Comparison of ENCODE assay signal across 8 mouse cellular contexts in genomic region chr4:53159767-53160166, GRCm38 (mm10). TPM values are rescaled to one million over a fixed set of nuclear protein-coding genes. Genes with fewer than 3 reads are reported as not detected.
DNase-seq lines count a peak whose midpoint lies in the region; ATAC-seq and TF ChIP-seq lines count a peak whose summit lies in the region.

Abca1 (minus strand) TSS chr4:53159895.

- intact Hi-C loops in heart, postnatal 25 days (cut with DNase I), result loop anchor here (1.0 to 2.0 kb wide), 4 partner anchors 36 to 195 kb away; no protein-coding TSS in a partner anchor

- TF ChIP-seq EP300 in liver, postnatal 0 days (IDR thresholded peaks at IDR 0.05; ENCODE audit: low read depth), result peak; percentile 48; the same call in 1 of the 2 replicates

- peak within 1 kb of the TSS; percentile 65 for H3K4me3 ChIP-seq in forebrain, embryonic 16.5 days (replicated peaks; ENCODE audit: low read length)
- peak within 1 kb of the TSS; percentile 78 for H3K4me3 ChIP-seq in liver, postnatal 0 days (ENCODE audit: low read depth, low read length)
- H3K4me3 ChIP-seq in neural tube, embryonic 13.5 days, result peak within 1 kb of the TSS; percentile 66

- H3K27ac ChIP-seq in forebrain, embryonic 16.5 days (ENCODE audit: low read length), result peak within 1 kb of the TSS; percentile 33
- peak within 1 kb of the TSS; percentile 93 for H3K27ac ChIP-seq in liver, postnatal 0 days (ENCODE audit: low read depth)
- peak within 1 kb of the TSS; percentile 68 for H3K27ac ChIP-seq in neural tube, embryonic 13.5 days (replicated peaks)

- no peaks in the 10 kb centered on the region for H3K9me3 ChIP-seq in forebrain, embryonic 16.5 days (ENCODE audit: control insufficient read depth, low read length)
- no peaks in the 10 kb centered on the region for H3K9me3 ChIP-seq in liver, postnatal 0 days (ENCODE audit: low read length)
- no peaks in the 10 kb centered on the region for H3K9me3 ChIP-seq in neural tube, embryonic 13.5 days

- under 1% methylated on average over 37 of the region's 37 CpGs for whole genome bisulfite sequencing in forebrain, embryonic 16.5 days
- 1% methylated on average over 37 of the region's 37 CpGs for WGBS in liver, postnatal 0 days (ENCODE audit: insufficient replicate concordance)
- under 1% methylated on average over 37 of the region's 37 CpGs for WGBS in neural tube, embryonic 13.5 days

- H3K9ac ChIP-seq in forebrain, embryonic 16.5 days (replicated peaks; ENCODE audit: low read depth, low read length), result peak within 1 kb of the TSS; percentile 52
- H3K9ac ChIP-seq in liver, postnatal 0 days (replicated peaks), result peak within 1 kb of the TSS; percentile 85
- peak within 1 kb of the TSS; percentile 77 for H3K9ac ChIP-seq in neural tube, embryonic 13.5 days

- no peaks in the 10 kb centered on the region for H3K27me3 ChIP-seq in forebrain, embryonic 16.5 days (replicated peaks; ENCODE audit: control insufficient read depth, insufficient read depth, low read length)
- no peaks in the 10 kb centered on the region for H3K27me3 ChIP-seq in liver, postnatal 0 days (ENCODE audit: insufficient read depth, low read length)
- no peaks in the 10 kb centered on the region for H3K27me3 ChIP-seq in neural tube, embryonic 13.5 days

- H3K4me1 ChIP-seq in forebrain, embryonic 16.5 days (replicated peaks; ENCODE audit: control insufficient read depth, insufficient read depth, low read length), result peaks cover 12% of the 10 kb centered on the region
- H3K4me1 ChIP-seq in liver, postnatal 0 days (ENCODE audit: insufficient read depth), result peaks cover 19% of the 10 kb centered on the region
- H3K4me1 ChIP-seq in neural tube, embryonic 13.5 days (replicated peaks), result peaks cover 26% of the 10 kb centered on the region

- 0 out of 2 replicates have a peak, but pooled peaks have one; percentile 17 for TF ChIP-seq CTCF in liver, postnatal 0 days (IDR thresholded peaks at IDR 0.05; ENCODE audit: low read depth)

- H3K4me2 ChIP-seq in forebrain, embryonic 16.5 days (ENCODE audit: low read length), result peak within 1 kb of the TSS; percentile 52
- peak within 1 kb of the TSS; percentile 88 for H3K4me2 ChIP-seq in liver, postnatal 0 days (ENCODE audit: low read depth, low read length)
- peak within 1 kb of the TSS; percentile 87 for H3K4me2 ChIP-seq in neural tube, embryonic 13.5 days

- H3K36me3 ChIP-seq in forebrain, embryonic 16.5 days (ENCODE audit: control insufficient read depth, insufficient read depth), result no peaks in the 10 kb centered on the region
- H3K36me3 ChIP-seq in liver, postnatal 0 days (replicated peaks; ENCODE audit: insufficient read depth, low read length), result no peaks in the 10 kb centered on the region
- no peaks in the 10 kb centered on the region for H3K36me3 ChIP-seq in neural tube, embryonic 13.5 days

- ATAC-seq in cerebellum, adult (ENCODE audit: insufficient number of reproducible peaks, low FRiP score, low TSS enrichment), result peak; percentile 89
- peak; percentile 98 for ATAC-seq in forebrain, embryonic 16.5 days
- peak; percentile 88 for ATAC-seq in liver, postnatal 0 days
- ATAC-seq in neural tube, embryonic 13.5 days (ENCODE audit: low read depth), result peak; percentile 97

- peak; percentile 91 for DNase-seq in ES-CJ7 (ENCODE audit: low read depth, low spot score)
- DNase-seq in heart, postnatal 25 days (ENCODE audit: low spot score), result peak; percentile 88
- peak; percentile 93 for DNase-seq in layer of hippocampus, adult 11-12 months (ENCODE audit: low spot score)
- peak; percentile 92 for DNase-seq in liver, postnatal 0 days
- peak; percentile 75 for DNase-seq in telencephalon, adult 2 months (ENCODE audit: low read depth, low spot score)

RNA-seq across cellular contexts. Expression of gene Abca1, which starts in this region (rescaled TPM):
- polyA plus RNA-seq in forebrain, embryonic 16.5 days (2015; fragmentation: Nextera tagmentation; extraction: Ambion mirVana), result 8.9 and 11.7 TPM in 2 replicates
- total RNA-seq in heart, postnatal 25 days (2021), result 10 to 100 TPM; 13.6 to 19.7 TPM
- polyA plus RNA-seq in liver, postnatal 0 days (2015; fragmentation: Nextera tagmentation; extraction: Ambion mirVana), result 9.9 and 11.0 TPM in 2 replicates
- 11.5 TPM in 2 replicates for polyA plus RNA-seq in neural tube, embryonic 13.5 days (2015; fragmentation: Nextera tagmentation; extraction: Ambion mirVana)

Comparison
In these comparisons a context has a peak if more than half of its experiments do, and no peak if none do; other contexts are left out.
1. Peak in every context shown above with its lines: DNase-seq, ATAC-seq, H3K4me3 ChIP-seq and H3K27ac ChIP-seq.
2. H3K27ac ChIP-seq: peak in every context shown above with its lines; median percentile 93 in liver, postnatal 0 days; 68 in neural tube, embryonic 13.5 days; 33 in forebrain, embryonic 16.5 days.